Mouse (Mus musculus) CH12.LX (cell line): Measurements from ENCODE around the gene Arhgap4.

Source experiments
- POLR2A ChIP-seq: IDR thresholded peaks from 2 replicates; pipeline ENCODE4 v1.6.1; 2011; ENCODE audit warnings: low read depth, mild to moderate bottlenecking, improper control_type of control experiment, low read length
- ZC3H11A ChIP-seq: IDR thresholded peaks from 2 replicates; pipeline ENCODE4 v1.6.1; 2012; ENCODE audit warnings: low read depth, mild to moderate bottlenecking, inconsistent platforms, low read length, improper control_type of control experiment

DNA sequence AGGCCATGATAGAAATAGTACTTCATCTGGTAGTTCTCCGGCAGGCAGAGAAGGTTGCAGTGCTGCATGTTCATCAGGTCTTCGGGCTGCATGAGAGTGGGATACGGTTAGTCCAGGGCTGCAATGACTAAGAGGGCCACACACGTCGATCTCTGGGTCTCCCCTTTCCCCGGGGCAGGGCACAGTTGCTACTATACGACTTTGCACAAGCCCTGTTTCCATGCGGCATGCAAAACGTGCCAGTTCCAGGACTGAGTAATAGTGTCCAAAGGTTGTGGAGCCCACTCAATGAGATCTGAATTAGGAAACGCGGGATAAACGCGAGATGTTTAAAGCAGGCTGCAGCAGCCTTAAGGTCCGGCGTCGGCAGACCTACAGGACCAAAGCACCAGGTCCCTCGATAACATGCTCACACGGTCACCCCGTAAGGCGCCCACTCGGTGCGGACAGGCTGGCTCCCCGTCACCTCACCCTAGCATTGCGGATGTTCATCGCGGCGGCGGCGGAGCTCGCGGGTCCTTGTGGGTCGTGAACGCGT lies 316 bp downstream of the Arhgap4 start:
- TF ChIP-seq ZC3H11A (no peak), POLR2A (no peak)
